Mouse (Mus musculus) embryonic facial prominence, embryonic 10.5 days (tissue): Measurements from ENCODE around the gene Ivd. TPM values are rescaled to one million over a fixed set of nuclear protein-coding genes. Genes with fewer than 3 reads are reported as not detected.

Experiments
- DNase-seq: peaks from one replicate; pipeline ENCODE4 v3.0.0-alpha.2; 2017; ENCODE audit warnings: low spot score
- H3K27ac ChIP-seq: fragments of 300-500 bp; sonication (generic); replicated peaks from 2 replicates; pipeline ENCODE4 v1.5.1; 2016; ENCODE audit warnings: mild to moderate bottlenecking
- H3K27me3 ChIP-seq: fragments of 300-500 bp; sonication (generic); replicated peaks from 2 replicates; pipeline ENCODE4 v1.6.1; 2016; ENCODE audit warnings: low read depth, mild to moderate bottlenecking; ENCODE audit not compliant: poor library complexity, severe bottlenecking
- H3K36me3 ChIP-seq: fragments of 300-500 bp; sonication (generic); replicated peaks from 2 replicates; pipeline ENCODE4 v1.6.1; 2016; ENCODE audit warnings: mild to moderate bottlenecking, moderate library complexity
- H3K4me1 ChIP-seq: fragments of 300-500 bp; sonication (generic); 2 replicates; pipeline ENCODE4 v1.6.1; 2016
- H3K4me3 ChIP-seq: fragments of 300-500 bp; sonication (generic); 2 replicates; pipeline ENCODE4 v1.5.1; 2016; ENCODE audit warnings: mild to moderate bottlenecking, moderate library complexity
- H3K9me3 ChIP-seq: fragments of 300-500 bp; sonication (generic); 2 replicates; pipeline ENCODE4 v1.6.1; 2016; ENCODE audit warnings: mild to moderate bottlenecking
- WGBS: fragments of 180-500 bp; shearing (Covaris S2); methylation state at CpG from one replicate; pipeline ENCODE4 v1.1.7; 2016; 5-methylcytosine and 5-hydroxymethylcytosine counted together
- polyA plus RNA-seq: library from polyadenylated mRNA; unstranded; fragments of >200 nt; fragmentation: Nextera tagmentation; extraction: Ambion mirVana; gene quantifications from 2 replicates; pipeline ENCODE4 v1.2.1, GENCODE M21; 2016

The Ivd gene
- 74.0 and 81.3 TPM in 2 replicates for polyA plus RNA-seq

DNA sequence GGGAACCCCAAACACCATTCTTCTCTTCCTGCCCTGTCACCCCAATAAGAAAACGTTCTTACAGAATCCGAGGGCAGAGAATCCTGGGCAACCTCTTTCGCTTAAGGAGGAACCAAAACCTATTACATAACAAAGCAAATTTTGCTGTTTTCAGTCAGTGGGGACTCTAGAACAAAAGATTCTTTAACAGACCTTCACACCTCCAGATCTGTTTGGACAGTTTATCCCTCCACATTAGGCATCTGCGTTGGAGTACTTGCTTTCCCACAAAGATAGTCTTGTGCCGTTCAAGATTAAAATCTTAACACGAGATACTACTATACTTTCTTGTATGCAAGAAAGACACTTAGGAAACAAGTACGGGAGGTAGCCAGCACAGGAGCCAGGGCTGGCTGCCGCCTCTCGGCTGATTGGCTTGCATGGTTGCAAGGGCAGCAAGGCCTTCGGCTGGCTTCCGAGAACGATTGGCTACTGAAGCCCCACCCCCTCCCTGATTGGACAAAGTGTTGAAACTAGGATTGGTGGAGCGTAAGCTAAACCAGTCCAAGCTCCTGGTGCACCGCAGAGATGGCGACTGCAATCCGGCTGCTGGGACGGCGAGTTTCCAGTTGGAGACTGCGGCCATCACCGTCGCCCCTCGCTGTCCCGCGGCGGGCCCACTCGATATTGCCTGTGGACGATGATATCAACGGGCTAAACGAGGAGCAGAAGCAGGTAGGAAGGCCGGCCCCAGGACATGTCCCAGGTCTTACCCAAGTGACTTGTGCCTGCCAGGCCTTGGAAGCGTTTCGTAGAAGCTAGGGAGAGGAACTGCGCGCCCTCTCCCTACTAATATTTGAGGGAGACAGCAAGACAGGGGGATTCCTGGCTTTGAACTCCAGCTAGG is at the start of gene Ivd:
Ivd (plus strand) TSS at position 501 of the 886 bp plus-strand sequence.
- H3K9me3 ChIP-seq, result no peaks in the 10 kb centered on the region
- H3K4me1 ChIP-seq, result peaks cover 21% of the 10 kb centered on the region
- peak within 1 kb of the TSS; percentile 61 for H3K4me3 ChIP-seq
- peak within 1 kb of the TSS; percentile 81 for H3K27ac ChIP-seq
- under 1% methylated on average over 34 of the region's 34 CpGs for WGBS
- peaks cover 26% of the 10 kb centered on the region for H3K36me3 ChIP-seq
- DNase-seq, result peak; percentile 94
- no peaks in the 10 kb centered on the region for H3K27me3 ChIP-seq

DNA sequence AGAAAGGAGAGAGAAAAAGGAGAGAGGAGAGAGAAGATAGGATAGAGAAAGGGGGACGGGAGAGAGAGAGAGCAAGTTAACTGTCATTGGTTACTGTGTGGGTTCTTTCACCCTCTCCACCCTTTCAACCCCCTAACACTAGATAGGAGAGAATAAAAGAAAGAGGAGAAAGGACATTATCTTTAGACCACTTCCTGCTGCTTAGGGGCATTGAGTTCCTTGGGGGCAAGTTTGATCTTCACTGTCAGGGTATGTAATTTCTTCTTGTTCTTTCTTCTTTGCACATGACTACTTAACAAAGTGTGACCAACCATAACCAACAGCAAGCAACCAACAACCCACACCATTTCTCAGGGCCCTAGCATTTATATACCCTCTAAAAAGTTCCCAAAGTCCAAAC is 49.0 kb upstream of the Ivd start:
- WGBS, result 66% methylated on average over 1 of the region's 1 CpGs
- H3K4me3 ChIP-seq, result no peak overlapping the region
- DNase-seq, result no peak

DNA sequence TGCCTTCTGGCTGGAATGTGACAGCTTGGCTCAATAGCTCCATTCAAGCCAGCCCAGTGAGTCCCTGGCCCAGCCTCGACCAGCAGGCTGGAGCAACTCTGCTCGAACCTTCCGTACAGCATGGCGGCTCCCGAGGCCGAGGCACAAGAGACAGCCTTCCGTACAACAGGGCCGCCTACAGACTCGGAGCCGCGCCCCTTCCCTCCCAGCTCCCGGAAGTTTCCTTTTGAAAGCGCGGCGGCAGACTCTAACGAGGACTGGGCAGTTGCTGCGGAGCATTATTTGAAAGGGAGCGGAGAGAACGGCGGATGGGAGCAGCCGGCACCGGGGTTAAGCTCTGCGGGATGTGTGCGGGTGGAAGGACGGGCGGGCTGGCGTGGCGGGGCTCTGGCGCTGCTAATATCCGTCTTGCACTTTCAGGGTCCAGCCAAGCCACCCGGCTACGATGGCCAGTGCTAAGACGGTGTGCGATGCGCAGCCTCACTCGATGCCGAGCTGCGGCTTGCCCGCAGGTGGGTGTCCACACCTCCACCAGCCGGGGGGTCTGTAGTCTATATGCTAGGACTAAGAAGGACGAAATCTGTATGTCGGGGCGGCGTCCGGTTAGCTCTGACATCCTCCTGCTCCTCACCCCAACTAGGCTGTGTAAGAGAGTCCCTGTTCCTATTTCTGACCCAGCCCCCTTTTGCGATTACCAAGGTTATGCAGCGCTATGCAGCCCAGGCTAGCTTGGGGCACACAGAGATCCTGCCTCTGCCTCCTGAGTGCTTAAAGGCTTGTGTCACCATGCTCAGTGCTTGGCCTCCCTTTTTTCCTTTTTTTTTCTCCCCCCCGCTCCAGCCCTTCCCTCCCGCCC is 47.5 kb upstream of the Ivd start, which contains the start of gene Knstrn:
Knstrn (plus strand) TSS at position 23 of the 856 bp plus-strand sequence.
- Histone ChIP-seq H3K4me1 (peaks cover 24% of the 10 kb centered on the region), H3K9me3 (no peaks in the 10 kb centered on the region), H3K36me3 (peaks cover 39% of the 10 kb centered on the region), H3K27me3 (0 out of 2 replicates have a peak, but pooled peaks cover 3% of the 10 kb centered on the region), H3K4me3 (peak within 1 kb of the TSS; percentile 82), H3K27ac (peak within 1 kb of the TSS; percentile 95)
- peak; percentile 92 for DNase-seq
- 1% methylated on average over 49 of the region's 49 CpGs for WGBS

More for the DNA sequence above, 49.0 kb upstream of the Ivd start:
- H3K27ac ChIP-seq, result no peak overlapping the region
- H3K4me1 ChIP-seq, result peaks cover 24% of the 10 kb centered on the region
- no peaks in the 10 kb centered on the region for H3K9me3 ChIP-seq
- H3K36me3 ChIP-seq, result peaks cover 24% of the 10 kb centered on the region
- 0 out of 2 replicates have a peak, but pooled peaks cover 3% of the 10 kb centered on the region for H3K27me3 ChIP-seq

DNA sequence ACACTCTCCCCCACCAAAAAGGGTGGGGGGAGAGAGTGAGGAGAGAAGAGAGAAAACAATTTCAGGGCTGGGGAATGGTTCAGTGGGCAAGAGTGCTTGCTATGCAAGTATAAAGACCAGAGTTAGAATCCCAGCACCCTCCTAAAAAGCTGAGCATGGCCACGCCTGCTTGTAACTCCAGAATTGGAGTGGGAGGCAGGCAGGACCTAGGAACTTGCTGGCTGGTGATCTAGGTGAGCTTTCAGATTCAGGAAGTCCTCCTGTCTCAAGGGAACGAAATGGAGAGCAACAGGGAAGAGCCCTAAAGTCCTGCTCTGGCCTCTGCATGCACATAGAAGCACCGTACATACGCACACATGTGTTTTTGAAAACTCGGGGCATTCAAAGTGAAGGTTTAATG is 39.0 kb upstream of the Ivd start:
- H3K27me3 ChIP-seq, result no peaks in the 10 kb centered on the region
- H3K36me3 ChIP-seq, result peaks cover 92% of the 10 kb centered on the region
- 92% methylated on average over 5 of the region's 5 CpGs for WGBS
- peaks cover 5% of the 10 kb centered on the region; the same call in 1 of the 2 replicates for H3K9me3 ChIP-seq
- DNase-seq, result no peak
- no peak overlapping the region for H3K4me3 ChIP-seq
- H3K27ac ChIP-seq, result no peak overlapping the region
- H3K4me1 ChIP-seq, result no peaks in the 10 kb centered on the region

DNA sequence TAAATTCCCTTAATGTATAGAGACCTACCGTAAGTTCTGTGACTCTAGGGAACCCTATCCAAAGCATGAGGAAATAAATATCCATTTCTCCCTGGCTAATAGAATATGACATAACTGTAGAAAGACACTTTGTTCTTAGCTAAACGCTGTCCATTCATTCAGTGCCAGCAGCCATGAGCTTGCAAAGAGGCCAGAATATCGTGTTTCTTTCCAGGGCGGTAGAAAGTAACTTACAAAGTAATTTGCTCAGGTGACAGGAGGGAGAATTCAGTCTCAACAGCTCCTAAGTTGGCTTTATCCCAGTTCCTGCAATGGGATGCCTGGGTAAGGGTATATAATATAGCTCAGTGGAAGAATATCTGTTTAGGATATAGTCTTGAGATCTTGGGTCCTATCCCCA is 37.4 kb upstream of the Ivd start:
- Histone ChIP-seq H3K27ac (no peak overlapping the region), H3K4me1 (no peaks in the 10 kb centered on the region), H3K27me3 (no peaks in the 10 kb centered on the region), H3K36me3 (peaks cover 92% of the 10 kb centered on the region), H3K4me3 (no peak overlapping the region), H3K9me3 (peaks cover 5% of the 10 kb centered on the region; the same call in 1 of the 2 replicates)
- WGBS, result 93% methylated on average over 4 of the region's 4 CpGs
- no peak for DNase-seq

DNA sequence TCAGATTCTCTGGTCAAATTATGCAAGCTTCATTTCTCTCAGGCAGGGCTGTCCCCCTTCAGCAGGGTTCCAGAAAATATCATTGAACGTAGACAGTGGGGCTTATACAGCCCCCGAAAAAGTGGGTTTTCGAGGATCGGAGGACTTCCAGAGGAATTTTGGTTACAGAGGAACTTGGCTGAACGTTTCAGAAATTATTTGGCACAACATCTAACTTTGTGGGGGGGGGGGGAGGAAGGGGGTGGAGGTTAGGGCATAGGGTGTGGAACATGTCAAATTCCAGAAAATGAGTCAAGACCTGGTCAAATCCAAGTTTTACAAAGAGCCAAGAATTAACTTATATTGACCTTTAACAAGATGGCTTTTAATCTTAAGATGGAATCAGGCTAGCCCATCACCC is 32.7 kb upstream of the Ivd start:
- H3K27me3 ChIP-seq, result no peaks in the 10 kb centered on the region
- WGBS, result 94% methylated on average over 5 of the region's 5 CpGs
- no peak for DNase-seq
- peaks cover 100% of the 10 kb centered on the region for H3K36me3 ChIP-seq
- no peaks in the 10 kb centered on the region for H3K4me1 ChIP-seq
- no peak overlapping the region for H3K27ac ChIP-seq
- H3K4me3 ChIP-seq, result no peak overlapping the region
- peaks cover 5% of the 10 kb centered on the region; the same call in 1 of the 2 replicates for H3K9me3 ChIP-seq

DNA sequence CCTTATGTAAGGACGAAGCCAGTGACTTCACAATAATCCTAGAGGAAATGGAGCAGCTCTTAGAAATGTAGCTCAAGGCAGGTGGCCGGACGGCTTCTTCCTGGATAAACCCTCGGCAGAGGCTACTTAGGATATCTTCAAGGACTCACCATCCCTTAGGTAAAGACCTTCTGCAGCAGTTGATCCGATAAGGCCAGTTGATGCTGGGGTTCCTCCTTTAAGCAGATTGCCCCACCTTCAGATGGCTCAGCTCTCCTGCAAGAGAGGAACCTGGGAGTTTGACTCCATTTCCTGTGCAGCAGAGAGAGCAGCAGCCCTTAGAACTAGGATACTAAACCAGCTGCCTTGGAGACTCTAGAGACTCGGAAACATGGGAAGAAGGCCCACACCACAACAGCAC is 27.7 kb upstream of the Ivd start:
- peaks cover 74% of the 10 kb centered on the region for H3K36me3 ChIP-seq
- peaks cover 5% of the 10 kb centered on the region; the same call in 1 of the 2 replicates for H3K4me1 ChIP-seq
- 92% methylated on average over 6 of the region's 6 CpGs for WGBS
- H3K9me3 ChIP-seq, result no peaks in the 10 kb centered on the region
- H3K4me3 ChIP-seq, result no peak overlapping the region
- DNase-seq, result no peak
- no peaks in the 10 kb centered on the region for H3K27me3 ChIP-seq
- H3K27ac ChIP-seq, result no peak overlapping the region

DNA sequence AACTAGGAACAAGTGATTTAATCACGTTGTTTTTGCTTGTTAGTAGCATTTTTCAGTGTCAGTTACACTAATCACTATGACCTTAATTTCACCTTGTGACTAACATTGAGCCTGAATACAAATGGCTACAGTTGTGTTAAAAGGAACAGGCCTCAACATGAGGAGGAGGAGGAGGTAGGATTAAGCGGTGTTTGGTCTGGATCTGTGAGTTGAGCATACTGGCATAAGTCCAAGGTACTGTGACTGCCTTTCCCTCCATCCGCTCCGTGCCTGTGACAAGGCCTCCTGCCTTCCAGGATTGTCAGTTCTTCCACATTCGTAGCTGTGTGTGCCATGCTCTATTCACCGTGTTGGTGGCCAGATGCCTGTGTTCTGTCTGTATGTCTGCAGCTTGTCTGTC is 26.6 kb upstream of the Ivd start:
- no peaks in the 10 kb centered on the region for H3K27me3 ChIP-seq
- no peak overlapping the region for H3K27ac ChIP-seq
- WGBS, result 92% methylated on average over 6 of the region's 6 CpGs
- no peaks in the 10 kb centered on the region for H3K9me3 ChIP-seq
- H3K4me1 ChIP-seq, result peaks cover 5% of the 10 kb centered on the region; the same call in 1 of the 2 replicates
- no peak for DNase-seq
- peaks cover 64% of the 10 kb centered on the region for H3K36me3 ChIP-seq
- no peak overlapping the region for H3K4me3 ChIP-seq

DNA sequence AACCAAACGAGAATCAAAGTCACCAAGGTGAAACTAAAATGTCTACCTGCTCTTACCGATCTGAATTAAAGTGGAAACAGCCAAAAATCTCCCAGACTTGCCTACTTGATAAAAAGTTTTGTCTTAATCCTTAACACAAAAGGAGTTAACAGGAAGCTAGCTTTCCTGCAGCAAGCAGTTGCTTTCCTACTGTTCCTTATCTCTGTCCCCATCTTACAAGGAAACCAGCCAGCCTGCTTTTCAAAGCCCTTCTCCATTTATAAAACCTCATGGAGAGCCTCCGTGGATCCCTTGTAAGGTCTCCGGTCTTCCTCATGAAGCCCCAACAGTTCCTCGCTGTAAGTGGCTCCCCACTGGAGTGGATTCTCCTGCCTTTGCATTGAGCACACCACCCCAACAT is 23.4 kb upstream of the Ivd start:
- DNase-seq, result no peak
- H3K4me1 ChIP-seq, result peaks cover 5% of the 10 kb centered on the region; the same call in 1 of the 2 replicates
- H3K27ac ChIP-seq, result no peak overlapping the region
- no peak overlapping the region for H3K4me3 ChIP-seq
- no peaks in the 10 kb centered on the region for H3K9me3 ChIP-seq
- H3K27me3 ChIP-seq, result no peaks in the 10 kb centered on the region
- H3K36me3 ChIP-seq, result peaks cover 31% of the 10 kb centered on the region
- 42% methylated on average over 5 of the region's 5 CpGs for WGBS

DNA sequence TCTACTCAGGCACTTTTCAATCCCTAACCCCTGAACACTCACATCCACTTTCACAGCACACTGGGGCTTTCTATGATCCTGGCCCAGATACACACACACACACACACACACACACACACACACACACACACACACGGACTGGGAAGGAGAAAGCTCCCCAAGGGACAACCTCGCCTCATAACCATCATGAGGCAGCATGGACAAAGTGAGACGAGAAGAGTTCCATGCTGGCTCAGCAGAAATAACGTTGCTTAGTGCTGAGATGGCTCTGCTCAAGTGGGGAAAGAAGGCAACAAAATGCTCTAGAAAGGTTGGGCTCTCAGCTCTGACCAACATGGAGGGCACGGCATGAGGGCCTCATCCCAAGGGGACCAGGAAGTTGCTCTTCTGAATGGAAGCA is 20.6 kb upstream of the Ivd start:
- H3K4me1 ChIP-seq, result peaks cover 5% of the 10 kb centered on the region; the same call in 1 of the 2 replicates
- WGBS, result 78% methylated on average over 5 of the region's 5 CpGs
- no peak overlapping the region for H3K4me3 ChIP-seq
- DNase-seq, result no peak
- no peak overlapping the region for H3K27ac ChIP-seq
- H3K36me3 ChIP-seq, result peaks cover 3% of the 10 kb centered on the region
- no peaks in the 10 kb centered on the region for H3K9me3 ChIP-seq
- H3K27me3 ChIP-seq, result no peaks in the 10 kb centered on the region

DNA sequence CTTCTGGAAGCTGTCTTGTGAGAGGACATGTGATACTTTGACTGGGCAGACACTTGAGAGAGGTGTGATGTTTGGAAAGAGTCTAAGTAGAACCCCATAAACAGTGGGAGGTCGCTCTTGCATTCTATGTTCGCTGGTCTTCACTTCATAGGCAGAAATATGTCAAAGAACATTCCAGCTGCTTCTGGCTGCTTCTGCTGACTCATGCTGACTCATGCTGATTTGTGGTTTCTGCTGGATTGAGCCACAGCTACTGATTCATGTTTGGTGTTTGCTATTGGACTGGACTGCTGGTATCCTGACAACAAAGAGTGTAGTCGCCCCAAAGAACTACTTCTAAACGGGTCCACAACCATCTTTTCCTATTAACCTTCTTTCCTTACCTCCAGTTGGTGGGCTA is 20.0 kb upstream of the Ivd start:
- Histone ChIP-seq H3K36me3 (no peaks in the 10 kb centered on the region; the same call in 1 of the 2 replicates), H3K9me3 (no peaks in the 10 kb centered on the region), H3K27ac (no peak overlapping the region), H3K4me1 (peaks cover 6% of the 10 kb centered on the region; the same call in 1 of the 2 replicates), H3K4me3 (no peak overlapping the region), H3K27me3 (no peaks in the 10 kb centered on the region)
- WGBS, result 92% methylated on average over 4 of the region's 4 CpGs
- DNase-seq, result no peak

DNA sequence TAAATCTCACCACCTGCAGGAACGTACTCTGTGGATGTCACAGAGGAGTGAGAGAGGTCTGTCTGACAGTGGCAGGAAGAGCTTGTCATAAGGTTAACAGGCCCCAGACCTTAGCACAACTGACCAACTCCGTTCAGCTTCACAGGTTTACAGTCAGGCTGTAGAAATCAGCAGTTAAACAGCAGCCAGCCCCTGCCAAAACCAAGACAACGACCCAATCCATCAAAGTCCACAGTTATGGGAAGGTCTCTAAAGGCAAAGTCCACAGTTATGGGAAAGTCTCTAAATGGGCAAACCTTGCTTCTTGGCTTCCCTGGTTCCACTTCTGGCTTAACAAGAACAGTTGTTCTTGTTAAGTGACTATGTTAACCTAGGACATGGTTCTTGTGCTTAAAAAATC is 17.3 kb upstream of the Ivd start:
- no peak for DNase-seq
- Histone ChIP-seq H3K4me3 (no peak overlapping the region), H3K4me1 (peaks cover 3% of the 10 kb centered on the region; the same call in 1 of the 2 replicates), H3K27ac (no peak overlapping the region), H3K36me3 (no peaks in the 10 kb centered on the region), H3K27me3 (no peaks in the 10 kb centered on the region), H3K9me3 (no peaks in the 10 kb centered on the region)
- WGBS, result 82% methylated on average over 3 of the region's 3 CpGs
